ENCODE assay signal across 8 mouse cellular contexts in genomic region chr1:33906927-33907326, GRCm38 (mm10). TPM values are rescaled to one million over a fixed set of nuclear protein-coding genes. Genes with fewer than 3 reads are reported as not detected.
A peak's percentile ranks its signal among the peaks of the same experiment; 100 is the strongest.
DNase-seq lines count a peak whose midpoint lies in the region; ATAC-seq and TF ChIP-seq lines count a peak whose summit lies in the region.

No protein-coding gene starts in this region.

- H3K4me3 ChIP-seq in kidney, embryonic 14.5 days (ENCODE audit: low read length): peak overlapping the region; percentile 67
- peak overlapping the region; percentile 75 for H3K4me3 ChIP-seq in ES-Bruce4 (ENCODE audit: low read depth, low read length)
- H3K4me3 ChIP-seq in cortical plate, adult 2 months (ENCODE audit: insufficient read depth, low read length): peak overlapping the region; percentile 87
- peak overlapping the region; percentile 66 for H3K4me3 ChIP-seq in hindbrain, embryonic 12.5 days
- H3K4me3 ChIP-seq in midbrain, embryonic 10.5 days: peak overlapping the region; percentile 71

- peaks cover 39% of the 10 kb centered on the region for H3K27me3 ChIP-seq in kidney, embryonic 14.5 days (ENCODE audit: control insufficient read depth, insufficient read depth, low read length)
- 0 out of 2 replicates have a peak, but pooled peaks cover 2% of the 10 kb centered on the region for H3K27me3 ChIP-seq in ES-Bruce4 (ENCODE audit: control insufficient read depth, insufficient read depth, low read length, poor library complexity, severe bottlenecking)
- H3K27me3 ChIP-seq in hindbrain, embryonic 12.5 days: peaks cover 32% of the 10 kb centered on the region
- peaks cover 54% of the 10 kb centered on the region for H3K27me3 ChIP-seq in midbrain, embryonic 10.5 days (ENCODE audit: low read depth, poor library complexity, severe bottlenecking)

- H3K27ac ChIP-seq in kidney, embryonic 14.5 days (ENCODE audit: low read depth, low read length): no peak overlapping the region
- no peak overlapping the region for H3K27ac ChIP-seq in ES-Bruce4 (ENCODE audit: insufficient read depth, low read length)
- H3K27ac ChIP-seq in cortical plate, adult 2 months (ENCODE audit: insufficient read depth, low read length): peak overlapping the region; percentile 16; the same call in 1 of the 2 replicates
- H3K27ac ChIP-seq in hindbrain, embryonic 12.5 days: peak overlapping the region; percentile 64; the same call in 1 of the 2 replicates
- H3K27ac ChIP-seq in midbrain, embryonic 10.5 days (replicated peaks): peak overlapping the region; percentile 87; the same call in 1 of the 2 replicates

- ATAC-seq in kidney, embryonic 14.5 days (ENCODE audit: low FRiP score, low TSS enrichment): peak; percentile 43; the same call in 1 of the 2 replicates
- peak; percentile 39 for ATAC-seq in hindbrain, embryonic 12.5 days (ENCODE audit: low FRiP score)

- peak overlapping the region; percentile 97 for H3K4me2 ChIP-seq in kidney, embryonic 14.5 days (replicated peaks; ENCODE audit: low read depth, low read length)
- peak overlapping the region; percentile 79 for H3K4me2 ChIP-seq in hindbrain, embryonic 12.5 days (replicated peaks)

- H3K9me3 ChIP-seq in kidney, embryonic 14.5 days (ENCODE audit: control insufficient read depth, low read length): no peaks in the 10 kb centered on the region
- no peaks in the 10 kb centered on the region for H3K9me3 ChIP-seq in ES-Bruce4 (replicated peaks; ENCODE audit: control insufficient read depth, insufficient read depth, low read length, poor library complexity, severe bottlenecking)
- H3K9me3 ChIP-seq in hindbrain, embryonic 12.5 days (replicated peaks): no peaks in the 10 kb centered on the region
- H3K9me3 ChIP-seq in midbrain, embryonic 10.5 days (replicated peaks): no peaks in the 10 kb centered on the region

- WGBS in kidney, embryonic 14.5 days: 2% methylated on average over 20 of the region's 20 CpGs
- 1% methylated on average over 20 of the region's 20 CpGs for WGBS in hindbrain, embryonic 12.5 days
- under 1% methylated on average over 20 of the region's 20 CpGs for WGBS in midbrain, embryonic 10.5 days

- TF ChIP-seq CTCF in ES-Bruce4 (IDR thresholded peaks at IDR 0.05; ENCODE audit: low read depth, low read length): peak; percentile 16
- TF ChIP-seq CTCF in cortical plate, adult 2 months (IDR thresholded peaks at IDR 0.05; ENCODE audit: extremely low read depth, insufficient read depth, low read length): no peak

- DNase-seq in kidney, adult 8-10 months: no peak
- no peak for DNase-seq in midbrain, embryonic 10.5 days (ENCODE audit: low spot score)
- no peak for DNase-seq in spleen, postnatal 4 days (ENCODE audit: low spot score in 2 of 2)
- no peak for DNase-seq in thymus, postnatal 10 days (ENCODE audit: low spot score in 2 of 2)

- no peak overlapping the region for H3K9ac ChIP-seq in kidney, embryonic 14.5 days (ENCODE audit: low read depth, low read length)
- H3K9ac ChIP-seq in ES-Bruce4 (ENCODE audit: low read depth, poor library complexity, severe bottlenecking): peak overlapping the region; percentile 74
- peak overlapping the region; percentile 71 for H3K9ac ChIP-seq in hindbrain, embryonic 12.5 days

- TF ChIP-seq EP300 in ES-Bruce4 (IDR thresholded peaks at IDR 0.05; ENCODE audit: insufficient read depth, low read depth, low read length): no peak

- no peak for TF ChIP-seq POLR2A in ES-Bruce4 (IDR thresholded peaks at IDR 0.05; ENCODE audit: insufficient read depth, low read length)
- TF ChIP-seq POLR2A in cortical plate, adult 2 months (IDR thresholded peaks at IDR 0.05; ENCODE audit: extremely low read depth, insufficient read depth, low read length): no peak

- 0 out of 2 replicates have a peak, but pooled peaks cover 6% of the 10 kb centered on the region for H3K4me1 ChIP-seq in kidney, embryonic 14.5 days (ENCODE audit: control insufficient read depth, insufficient read depth, low read length)
- peaks cover 5% of the 10 kb centered on the region for H3K4me1 ChIP-seq in ES-Bruce4 (ENCODE audit: control insufficient read depth, insufficient read depth, low read length)
- peaks cover 1% of the 10 kb centered on the region; the same call in 1 of the 2 replicates for H3K4me1 ChIP-seq in cortical plate, adult 2 months (ENCODE audit: control insufficient read depth, insufficient read depth, low read length)
- peaks cover 15% of the 10 kb centered on the region for H3K4me1 ChIP-seq in hindbrain, embryonic 12.5 days
- peaks cover 31% of the 10 kb centered on the region for H3K4me1 ChIP-seq in midbrain, embryonic 10.5 days

- H3K36me3 ChIP-seq in kidney, embryonic 14.5 days (ENCODE audit: control insufficient read depth, insufficient read depth, low read length): no peaks in the 10 kb centered on the region
- no peaks in the 10 kb centered on the region for H3K36me3 ChIP-seq in ES-Bruce4 (ENCODE audit: control insufficient read depth, insufficient read depth, low read length, poor library complexity, severe bottlenecking)
- no peaks in the 10 kb centered on the region for H3K36me3 ChIP-seq in hindbrain, embryonic 12.5 days
- no peaks in the 10 kb centered on the region for H3K36me3 ChIP-seq in midbrain, embryonic 10.5 days

RNA-seq across cellular contexts. Expression of gene Bend6, which starts 0.7 kb away (rescaled TPM):
- polyA plus RNA-seq in kidney, embryonic 14.5 days (2014; fragmentation: Nextera tagmentation; extraction: Ambion mirVana): 0.47 and 0.55 TPM in 2 replicates
- polyA plus RNA-seq in ES-Bruce4 (2011; ENCODE audit: insufficient read depth, insufficient read length, low read depth, missing spikeins): 5.4 and 6.9 TPM in 2 replicates
- 146 and 157 TPM in 2 replicates for polyA plus RNA-seq in cortical plate, adult 2 months (2012; rRNA removed)
- polyA plus RNA-seq in hindbrain, embryonic 12.5 days (2016; fragmentation: Nextera tagmentation; extraction: Ambion mirVana): 4.4 and 5.6 TPM in 2 replicates
- polyA plus RNA-seq in midbrain, embryonic 10.5 days (2016; fragmentation: Nextera tagmentation; extraction: Ambion mirVana): 1.5 and 1.7 TPM in 2 replicates

RNA-seq across cellular contexts. Expression of gene Dst, which starts 1.1 kb away (rescaled TPM):
- 26.0 and 44.3 TPM in 2 replicates for polyA plus RNA-seq in kidney, embryonic 14.5 days (2014; fragmentation: Nextera tagmentation; extraction: Ambion mirVana)
- polyA plus RNA-seq in ES-Bruce4 (2011; ENCODE audit: insufficient read depth, insufficient read length, low read depth, missing spikeins): 287 and 296 TPM in 2 replicates
- polyA plus RNA-seq in cortical plate, adult 2 months (2012; rRNA removed): 88.5 TPM in 2 replicates
- 38.7 and 44.5 TPM in 2 replicates for polyA plus RNA-seq in hindbrain, embryonic 12.5 days (2016; fragmentation: Nextera tagmentation; extraction: Ambion mirVana)
- polyA plus RNA-seq in midbrain, embryonic 10.5 days (2016; fragmentation: Nextera tagmentation; extraction: Ambion mirVana): 18.8 and 25.8 TPM in 2 replicates

Comparison
In these comparisons a context has a peak if more than half of its experiments do, and no peak if none do; other contexts are left out.
1. H3K27ac ChIP-seq: peak in cortical plate, adult 2 months (single experiment), hindbrain, embryonic 12.5 days (single experiment) and midbrain, embryonic 10.5 days (single experiment); none in kidney, embryonic 14.5 days (single experiment) and ES-Bruce4 (single experiment).
2. RNA of gene Bend6, which starts 0.7 kb away (polyA plus RNA-seq): 146 to 157 TPM in cortical plate, adult 2 months; 5.4 to 6.9 TPM in ES-Bruce4, 4.4 to 5.6 TPM in hindbrain, embryonic 12.5 days, 1.5 to 1.7 TPM in midbrain, embryonic 10.5 days and 0.47 to 0.55 TPM in kidney, embryonic 14.5 days; every median in the first group is over 10 times any median in the second.
3. Peak in every context shown above with its lines, with median percentiles within 50 percentile points of each other: H3K4me3 ChIP-seq.